Mouse (Mus musculus) C2C12 (cell line): ENCODE measurements around the gene Hoxc6.

Source experiments
- CEBPB ChIP-seq: IDR thresholded peaks from one replicate; pipeline ENCODE4 v1.6.1; 2011; ENCODE audit warnings: low read depth, mild to moderate bottlenecking, control low read depth, moderate library complexity
- CTCF ChIP-seq: IDR thresholded peaks from one replicate; pipeline ENCODE4 v1.5.1; 2011; ENCODE audit not compliant: control insufficient read depth, insufficient read depth, insufficient read length
- MAX ChIP-seq: IDR thresholded peaks from one replicate; pipeline ENCODE4 v1.6.1; 2011; ENCODE audit warnings: mild to moderate bottlenecking, control low read depth
- MYOD1 ChIP-seq: IDR thresholded peaks from one replicate; pipeline ENCODE4 v1.6.1; 2011; ENCODE audit warnings: low read depth; ENCODE audit not compliant: control insufficient read depth, insufficient read length
- MYOG ChIP-seq: IDR thresholded peaks from one replicate; pipeline ENCODE4 v1.6.1; 2011; ENCODE audit not compliant: control insufficient read depth, insufficient read length; ENCODE audit errors: extremely low read depth
- USF1 ChIP-seq: IDR thresholded peaks from one replicate; pipeline ENCODE4 v1.6.1; 2011; ENCODE audit warnings: low read depth, mild to moderate bottlenecking, control low read depth, moderate library complexity

- TF ChIP-seq CEBPB (no peak), CTCF (no peak), USF1 (no peak), MAX (peak; percentile 4), MYOD1 (no peak), MYOG (no peak)
Observed at GRCm38 (mm10) chr15:102977423-102977974, 20.6 kb upstream of the Hoxc6 start.
